In genomic region chr17:80701687-80702086, GRCm38 (mm10) we compare ENCODE assay signal across 14 mouse cellular contexts.
"Had no signal": no experiment of that assay in that cellular context is flagged by ENCODE, and none has a peak within 500 bp of the region (broad histone marks: within the 10 kb centered on the region; RNA-seq: fewer than 3 reads in every experiment).

No protein-coding gene starts in this region.

- H3K4me1 ChIP-seq: liver, embryonic 12.5 days had no signal

- H3K4me3 ChIP-seq: kidney, embryonic 15.5 days; limb, embryonic 15.5 days; liver, embryonic 12.5 days; midbrain, embryonic 12.5 days had no signal

- H3K9me3 ChIP-seq: kidney, embryonic 15.5 days; limb, embryonic 15.5 days; liver, embryonic 12.5 days; midbrain, embryonic 12.5 days had no signal

- H3K4me2 ChIP-seq: kidney, embryonic 15.5 days; limb, embryonic 15.5 days; liver, embryonic 12.5 days; lung, embryonic 14.5 days; midbrain, embryonic 12.5 days had no signal

- H3K27ac ChIP-seq: kidney, embryonic 15.5 days; limb, embryonic 15.5 days; liver, embryonic 12.5 days; midbrain, embryonic 12.5 days had no signal

- DNase-seq: kidney, postnatal 14 days; layer of hippocampus, postnatal 36 days; lung, embryonic 14.5 days; lung, postnatal 10 days; lung, postnatal 4 days; retina, postnatal 1 day; right cerebral cortex, postnatal 4 days; spleen, adult 18-20 months; thymus, postnatal 36 days had no signal

- H3K9ac ChIP-seq: kidney, embryonic 15.5 days; limb, embryonic 15.5 days; liver, embryonic 12.5 days; lung, embryonic 14.5 days; midbrain, embryonic 12.5 days had no signal

- H3K27me3 ChIP-seq: kidney, embryonic 15.5 days; limb, embryonic 15.5 days; liver, embryonic 12.5 days; midbrain, embryonic 12.5 days had no signal

- ATAC-seq: liver, embryonic 12.5 days; midbrain, embryonic 16.5 days had no signal

- H3K36me3 ChIP-seq: kidney, embryonic 15.5 days; limb, embryonic 15.5 days; liver, embryonic 12.5 days; midbrain, embryonic 12.5 days had no signal
